Mouse (Mus musculus): ENCODE measurements around the gene Map1b. TPM values are rescaled to one million over a fixed set of nuclear protein-coding genes. Genes with fewer than 3 reads are reported as not detected.

Map1b gene
- polyA plus RNA-seq, 1 experiment from 2014 or later = 2,470 TPM

- Histone ChIP-seq H3K4me1 (ENCODE audit: control insufficient read depth, insufficient read depth, low read length) (peaks cover 8% of the 10 kb centered on the region), H3K27ac (replicated peaks; ENCODE audit: low read depth, low read length) (no peak overlapping the region), H3K9ac (replicated peaks; ENCODE audit: low read length) (no peak overlapping the region), H3K36me3 (ENCODE audit: control insufficient read depth, insufficient read depth, low read length) (peaks cover 14% of the 10 kb centered on the region), H3K27me3 (ENCODE audit: control insufficient read depth, insufficient read depth, low read length) (no peaks in the 10 kb centered on the region), H3K4me2 (ENCODE audit: low read length) (no peak overlapping the region), H3K9me3 (ENCODE audit: control insufficient read depth, low read length) (no peaks in the 10 kb centered on the region), H3K4me3 (replicated peaks; ENCODE audit: low read depth, low read length) (no peak overlapping the region)
- ATAC-seq (ENCODE audit: low FRiP score, low TSS enrichment) (no peak), DNase-seq (no peak)
- 91% methylated on average over 3 of the region's 3 CpGs for WGBS
Measured at GRCm38 (mm10) chr13:99411761-99412160, 104.6 kb downstream of the Map1b start.

GRCm38 (mm10) chr13:99410611-99411515, 105.5 kb downstream of the Map1b start:
- H3K27me3 ChIP-seq (ENCODE audit: control insufficient read depth, insufficient read depth, low read length) = no peaks in the 10 kb centered on the region
- no peak overlapping the region for H3K4me2 ChIP-seq (ENCODE audit: low read length)
- no peak overlapping the region for H3K27ac ChIP-seq (replicated peaks; ENCODE audit: low read depth, low read length)
- H3K9me3 ChIP-seq (ENCODE audit: control insufficient read depth, low read length) = no peaks in the 10 kb centered on the region
- H3K36me3 ChIP-seq (ENCODE audit: control insufficient read depth, insufficient read depth, low read length) = peaks cover 20% of the 10 kb centered on the region
- DNase-seq (no peak), ATAC-seq (ENCODE audit: low FRiP score, low TSS enrichment) (no peak)
- H3K4me1 ChIP-seq (ENCODE audit: control insufficient read depth, insufficient read depth, low read length) = peaks cover 8% of the 10 kb centered on the region
- 94% methylated on average over 14 of the region's 14 CpGs for WGBS
- H3K4me3 ChIP-seq (replicated peaks; ENCODE audit: low read depth, low read length) = no peak overlapping the region
- H3K9ac ChIP-seq (replicated peaks; ENCODE audit: low read length) = no peak overlapping the region

GRCm38 (mm10) chr13:99409216-99409615, 107.1 kb downstream of the Map1b start:
- Histone ChIP-seq H3K27me3 (ENCODE audit: control insufficient read depth, insufficient read depth, low read length) (no peaks in the 10 kb centered on the region), H3K9ac (replicated peaks; ENCODE audit: low read length) (no peak overlapping the region), H3K4me2 (ENCODE audit: low read length) (no peak overlapping the region), H3K27ac (replicated peaks; ENCODE audit: low read depth, low read length) (no peak overlapping the region), H3K4me1 (ENCODE audit: control insufficient read depth, insufficient read depth, low read length) (peaks cover 8% of the 10 kb centered on the region), H3K4me3 (replicated peaks; ENCODE audit: low read depth, low read length) (no peak overlapping the region), H3K36me3 (ENCODE audit: control insufficient read depth, insufficient read depth, low read length) (peaks cover 29% of the 10 kb centered on the region), H3K9me3 (ENCODE audit: control insufficient read depth, low read length) (no peaks in the 10 kb centered on the region)
- DNase-seq = no peak
- ATAC-seq (ENCODE audit: low FRiP score, low TSS enrichment) = no peak
- 24% methylated on average over 2 of the region's 2 CpGs for WGBS

- H3K27me3 ChIP-seq (ENCODE audit: control insufficient read depth, insufficient read depth, low read length) = no peaks in the 10 kb centered on the region
- no peak overlapping the region for H3K4me3 ChIP-seq (replicated peaks; ENCODE audit: low read depth, low read length)
- H3K4me2 ChIP-seq (ENCODE audit: low read length) = no peak overlapping the region
- DNase-seq (no peak), ATAC-seq (ENCODE audit: low FRiP score, low TSS enrichment) (no peak)
- H3K27ac ChIP-seq (replicated peaks; ENCODE audit: low read depth, low read length) = no peak overlapping the region
- H3K9me3 ChIP-seq (ENCODE audit: control insufficient read depth, low read length) = no peaks in the 10 kb centered on the region
- no peak overlapping the region for H3K9ac ChIP-seq (replicated peaks; ENCODE audit: low read length)
- WGBS = 65% methylated on average over 4 of the region's 4 CpGs
- peaks cover 9% of the 10 kb centered on the region; the same call in 1 of the 2 replicates for H3K36me3 ChIP-seq (ENCODE audit: control insufficient read depth, insufficient read depth, low read length)
- H3K4me1 ChIP-seq (ENCODE audit: control insufficient read depth, insufficient read depth, low read length) = peaks cover 30% of the 10 kb centered on the region
Measured at GRCm38 (mm10) chr13:99399373-99399772, 117.0 kb downstream of the Map1b start.

- Histone ChIP-seq H3K4me1 (ENCODE audit: control insufficient read depth, insufficient read depth, low read length) (peaks cover 30% of the 10 kb centered on the region), H3K27ac (replicated peaks; ENCODE audit: low read depth, low read length) (no peak overlapping the region; the same call in 1 of the 2 replicates), H3K9ac (replicated peaks; ENCODE audit: low read length) (no peak overlapping the region; the same call in 1 of the 2 replicates), H3K9me3 (ENCODE audit: control insufficient read depth, low read length) (no peaks in the 10 kb centered on the region), H3K36me3 (ENCODE audit: control insufficient read depth, insufficient read depth, low read length) (peaks cover 5% of the 10 kb centered on the region; the same call in 1 of the 2 replicates), H3K4me2 (ENCODE audit: low read length) (no peak overlapping the region), H3K27me3 (ENCODE audit: control insufficient read depth, insufficient read depth, low read length) (no peaks in the 10 kb centered on the region), H3K4me3 (replicated peaks; ENCODE audit: low read depth, low read length) (no peak overlapping the region)
- no peak for DNase-seq
- 87% methylated on average over 12 of the region's 12 CpGs for WGBS
- ATAC-seq (ENCODE audit: low FRiP score, low TSS enrichment) = no peak
Measured at GRCm38 (mm10) chr13:99398149-99398701, 118.1 kb downstream of the Map1b start.

GRCm38 (mm10) chr13:99397228-99397627, 119.1 kb downstream of the Map1b start:
- H3K27ac ChIP-seq (replicated peaks; ENCODE audit: low read depth, low read length) = no peak overlapping the region

GRCm38 (mm10) chr13:99395531-99395930, 120.8 kb downstream of the Map1b start:
- Histone ChIP-seq H3K4me2 (ENCODE audit: low read length) (peak overlapping the region; percentile 38), H3K9ac (replicated peaks; ENCODE audit: low read length) (peak overlapping the region; percentile 29; the same call in 1 of the 2 replicates), H3K27ac (replicated peaks; ENCODE audit: low read depth, low read length) (0 out of 2 replicates have a peak overlapping the region, but pooled peaks have one; percentile 37), H3K9me3 (ENCODE audit: control insufficient read depth, low read length) (no peaks in the 10 kb centered on the region), H3K27me3 (ENCODE audit: control insufficient read depth, insufficient read depth, low read length) (no peaks in the 10 kb centered on the region), H3K36me3 (ENCODE audit: control insufficient read depth, insufficient read depth, low read length) (peaks cover 5% of the 10 kb centered on the region; the same call in 1 of the 2 replicates), H3K4me3 (replicated peaks; ENCODE audit: low read depth, low read length) (no peak overlapping the region), H3K4me1 (ENCODE audit: control insufficient read depth, insufficient read depth, low read length) (peaks cover 27% of the 10 kb centered on the region)
- DNase-seq (peak; percentile 70), ATAC-seq (ENCODE audit: low FRiP score, low TSS enrichment) (no peak)
- 9% methylated on average over 12 of the region's 12 CpGs for WGBS

More at GRCm38 (mm10) chr13:99397228-99397627, 119.1 kb downstream of the Map1b start:
- Histone ChIP-seq H3K9me3 (ENCODE audit: control insufficient read depth, low read length) (no peaks in the 10 kb centered on the region), H3K27me3 (ENCODE audit: control insufficient read depth, insufficient read depth, low read length) (no peaks in the 10 kb centered on the region), H3K36me3 (ENCODE audit: control insufficient read depth, insufficient read depth, low read length) (peaks cover 5% of the 10 kb centered on the region; the same call in 1 of the 2 replicates), H3K9ac (replicated peaks; ENCODE audit: low read length) (no peak overlapping the region), H3K4me3 (replicated peaks; ENCODE audit: low read depth, low read length) (no peak overlapping the region), H3K4me1 (ENCODE audit: control insufficient read depth, insufficient read depth, low read length) (peaks cover 30% of the 10 kb centered on the region), H3K4me2 (ENCODE audit: low read length) (no peak overlapping the region)
- 32% methylated on average over 7 of the region's 7 CpGs for WGBS
- DNase-seq (peak; percentile 66), ATAC-seq (ENCODE audit: low FRiP score, low TSS enrichment) (peak; percentile 76)

- H3K36me3 ChIP-seq (ENCODE audit: control insufficient read depth, insufficient read depth, low read length) = no peaks in the 10 kb centered on the region
- 38% methylated on average over 3 of the region's 3 CpGs for WGBS
- ATAC-seq (ENCODE audit: low FRiP score, low TSS enrichment) (no peak), DNase-seq (peak; percentile 46)
- H3K4me2 ChIP-seq (ENCODE audit: low read length) = no peak overlapping the region
- no peaks in the 10 kb centered on the region for H3K27me3 ChIP-seq (ENCODE audit: control insufficient read depth, insufficient read depth, low read length)
- peaks cover 25% of the 10 kb centered on the region for H3K4me1 ChIP-seq (ENCODE audit: control insufficient read depth, insufficient read depth, low read length)
- 0 out of 2 replicates have a peak overlapping the region, but pooled peaks have one; percentile 37 for H3K27ac ChIP-seq (replicated peaks; ENCODE audit: low read depth, low read length)
- H3K9ac ChIP-seq (replicated peaks; ENCODE audit: low read length) = no peak overlapping the region
- H3K9me3 ChIP-seq (ENCODE audit: control insufficient read depth, low read length) = no peaks in the 10 kb centered on the region
- H3K4me3 ChIP-seq (replicated peaks; ENCODE audit: low read depth, low read length) = no peak overlapping the region
Measured at GRCm38 (mm10) chr13:99394694-99395093, 121.6 kb downstream of the Map1b start.
